Mouse (Mus musculus): Measurements from ENCODE around the gene Exoc4. TPM values are rescaled to one million over a fixed set of nuclear protein-coding genes. Genes with fewer than 3 reads are reported as not detected.

The Exoc4 gene
- polyA plus RNA-seq, 1 experiment from 2014 or later: 39.1 TPM

DNA sequence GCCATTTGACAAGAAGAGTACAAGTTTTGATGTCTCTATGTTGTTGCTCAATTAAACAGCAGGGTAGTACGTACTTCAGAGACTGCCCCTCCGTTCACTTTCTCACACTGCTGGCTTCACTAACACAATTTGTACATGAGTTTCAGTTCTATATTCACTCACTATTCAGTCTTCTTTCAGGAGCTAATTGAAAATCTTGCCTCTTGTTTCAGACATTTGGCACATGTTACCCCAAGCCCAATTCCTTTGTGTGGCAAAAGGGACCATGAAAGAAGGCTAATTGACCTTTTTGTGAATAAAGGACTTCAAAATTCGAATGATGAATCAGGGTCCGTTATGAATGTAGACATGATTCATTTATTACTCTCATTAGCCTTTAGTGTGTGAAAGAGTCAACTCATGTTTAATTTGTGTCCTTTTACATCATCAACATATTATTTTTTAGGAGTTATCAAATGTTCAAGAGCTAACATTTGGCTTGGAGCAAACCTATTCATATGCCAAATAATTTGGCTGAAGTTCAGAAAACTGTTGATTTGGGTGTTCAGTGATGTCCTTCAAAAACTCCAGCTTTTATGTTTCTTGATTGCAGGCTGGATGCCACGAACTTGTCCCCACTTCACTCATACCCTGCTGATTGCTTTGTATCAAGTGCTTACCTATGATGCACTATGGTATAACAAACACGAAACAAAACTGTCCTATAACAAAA is 467.5 kb downstream of the Exoc4 start:
- ATAC-seq (ENCODE audit: low FRiP score, low TSS enrichment): no peak
- 70% methylated on average over 6 of the region's 6 CpGs for WGBS
- Histone ChIP-seq H3K4me3 (replicated peaks; ENCODE audit: low read depth, low read length) (no peak overlapping the region), H3K27ac (replicated peaks; ENCODE audit: low read depth, low read length) (no peak overlapping the region), H3K9ac (replicated peaks; ENCODE audit: low read length) (no peak overlapping the region), H3K4me2 (ENCODE audit: low read length) (no peak overlapping the region), H3K36me3 (ENCODE audit: control insufficient read depth, insufficient read depth, low read length) (no peaks in the 10 kb centered on the region), H3K4me1 (ENCODE audit: control insufficient read depth, insufficient read depth, low read length) (peaks cover 8% of the 10 kb centered on the region; the same call in 1 of the 2 replicates), H3K27me3 (ENCODE audit: control insufficient read depth, insufficient read depth, low read length) (no peaks in the 10 kb centered on the region), H3K9me3 (ENCODE audit: control insufficient read depth, low read length) (no peaks in the 10 kb centered on the region)
- DNase-seq: no peak

DNA sequence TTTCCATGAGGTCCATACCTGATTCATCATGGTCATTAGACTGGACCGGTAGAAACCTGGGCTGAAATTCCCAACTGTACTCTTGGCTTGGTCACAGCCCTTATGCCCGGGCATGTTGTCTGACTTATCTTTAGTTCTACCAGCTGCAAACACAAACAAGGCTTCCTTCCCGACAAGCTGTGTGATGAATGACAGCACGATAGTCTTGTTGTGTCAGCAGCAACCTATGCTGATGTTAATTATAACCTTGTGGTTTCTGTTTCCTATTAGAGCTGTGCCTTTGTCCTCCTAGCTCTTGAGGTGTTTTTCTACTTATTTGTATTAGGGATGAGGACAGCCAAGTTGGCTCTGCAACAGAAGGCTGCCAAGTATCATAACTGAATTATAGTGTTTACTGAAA is 472.3 kb downstream of the Exoc4 start:
- Histone ChIP-seq H3K27ac (replicated peaks; ENCODE audit: low read depth, low read length) (no peak overlapping the region), H3K27me3 (ENCODE audit: control insufficient read depth, insufficient read depth, low read length) (no peaks in the 10 kb centered on the region), H3K9me3 (ENCODE audit: control insufficient read depth, low read length) (no peaks in the 10 kb centered on the region), H3K4me3 (replicated peaks; ENCODE audit: low read depth, low read length) (no peak overlapping the region), H3K4me2 (ENCODE audit: low read length) (no peak overlapping the region), H3K36me3 (ENCODE audit: control insufficient read depth, insufficient read depth, low read length) (no peaks in the 10 kb centered on the region), H3K4me1 (ENCODE audit: control insufficient read depth, insufficient read depth, low read length) (no peaks in the 10 kb centered on the region), H3K9ac (replicated peaks; ENCODE audit: low read length) (no peak overlapping the region)
- ATAC-seq (ENCODE audit: low FRiP score, low TSS enrichment) (no peak), DNase-seq (no peak)
- 85% methylated on average over 4 of the region's 4 CpGs for WGBS

DNA sequence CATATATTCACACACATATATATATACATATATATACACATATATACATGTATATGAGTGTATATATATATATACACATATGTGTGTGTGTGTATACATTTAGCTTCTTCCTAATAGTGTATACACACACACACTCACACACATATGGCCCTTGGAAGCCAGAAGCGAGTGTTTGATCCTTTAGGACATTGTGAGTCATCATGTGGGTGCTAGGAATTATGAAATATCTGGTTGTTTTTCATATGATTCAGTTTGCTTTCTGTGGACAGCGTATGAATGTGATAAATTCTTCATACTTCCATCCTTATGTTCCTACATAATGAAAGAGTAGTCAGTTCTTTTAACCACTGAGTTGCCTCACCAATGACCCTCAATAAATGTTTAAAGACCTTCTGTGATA is 473.9 kb downstream of the Exoc4 start:
- no peaks in the 10 kb centered on the region for H3K27me3 ChIP-seq (ENCODE audit: control insufficient read depth, insufficient read depth, low read length)
- no peak overlapping the region for H3K9ac ChIP-seq (replicated peaks; ENCODE audit: low read length)
- no peaks in the 10 kb centered on the region for H3K36me3 ChIP-seq (ENCODE audit: control insufficient read depth, insufficient read depth, low read length)
- WGBS: 94% methylated on average over 2 of the region's 2 CpGs
- H3K4me2 ChIP-seq (ENCODE audit: low read length): no peak overlapping the region
- peaks cover 6% of the 10 kb centered on the region; the same call in 1 of the 2 replicates for H3K4me1 ChIP-seq (ENCODE audit: control insufficient read depth, insufficient read depth, low read length)
- ATAC-seq (ENCODE audit: low FRiP score, low TSS enrichment) (no peak), DNase-seq (no peak)
- H3K9me3 ChIP-seq (ENCODE audit: control insufficient read depth, low read length): no peaks in the 10 kb centered on the region
- H3K27ac ChIP-seq (replicated peaks; ENCODE audit: low read depth, low read length): no peak overlapping the region
- H3K4me3 ChIP-seq (replicated peaks; ENCODE audit: low read depth, low read length): no peak overlapping the region

DNA sequence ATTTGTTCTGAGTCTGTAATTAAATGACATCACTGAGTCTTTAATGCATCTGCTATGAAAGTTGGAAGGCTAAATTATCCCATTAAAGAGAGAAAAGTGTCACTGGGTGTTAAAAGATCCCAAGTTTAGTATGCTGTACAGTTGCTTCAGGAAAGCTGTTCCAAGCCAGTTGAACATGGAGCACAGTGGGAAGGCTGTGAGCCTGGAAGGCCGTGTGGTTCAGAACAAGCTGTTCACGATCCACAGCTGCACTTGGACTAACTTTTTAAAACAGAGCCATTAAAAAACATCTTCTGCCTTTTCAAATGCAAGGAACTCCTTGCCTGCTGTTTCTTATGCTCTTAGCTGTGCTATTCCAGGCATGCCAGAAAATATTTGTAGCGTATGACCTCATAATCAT is 475.7 kb downstream of the Exoc4 start:
- Histone ChIP-seq H3K36me3 (ENCODE audit: control insufficient read depth, insufficient read depth, low read length) (no peaks in the 10 kb centered on the region), H3K9me3 (ENCODE audit: control insufficient read depth, low read length) (no peaks in the 10 kb centered on the region), H3K27me3 (ENCODE audit: control insufficient read depth, insufficient read depth, low read length) (no peaks in the 10 kb centered on the region), H3K27ac (replicated peaks; ENCODE audit: low read depth, low read length) (no peak overlapping the region), H3K4me3 (replicated peaks; ENCODE audit: low read depth, low read length) (no peak overlapping the region), H3K9ac (replicated peaks; ENCODE audit: low read length) (no peak overlapping the region), H3K4me1 (ENCODE audit: control insufficient read depth, insufficient read depth, low read length) (peaks cover 6% of the 10 kb centered on the region; the same call in 1 of the 2 replicates), H3K4me2 (ENCODE audit: low read length) (no peak overlapping the region)
- WGBS: 93% methylated on average over 3 of the region's 3 CpGs
- DNase-seq (no peak), ATAC-seq (ENCODE audit: low FRiP score, low TSS enrichment) (no peak)

DNA sequence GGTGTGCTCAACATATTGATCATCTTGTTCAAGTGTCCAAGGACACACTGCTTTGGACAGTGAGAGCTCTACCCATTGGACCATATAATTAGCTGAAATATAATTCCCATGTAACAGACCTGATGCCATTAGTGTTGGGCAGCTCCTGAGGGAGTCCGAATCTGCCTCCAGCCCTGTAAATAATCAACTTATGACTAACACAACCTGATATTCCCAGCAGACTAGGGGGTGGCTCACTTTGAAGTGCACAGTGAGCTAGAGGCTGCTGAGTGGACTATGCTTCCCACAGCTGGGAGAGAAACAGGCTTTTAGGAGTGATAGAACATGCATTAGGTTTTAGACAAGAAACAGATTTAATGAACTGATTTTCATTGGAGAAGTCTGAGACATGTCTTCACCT is 478.4 kb downstream of the Exoc4 start:
- Histone ChIP-seq H3K36me3 (ENCODE audit: control insufficient read depth, insufficient read depth, low read length) (no peaks in the 10 kb centered on the region), H3K4me2 (ENCODE audit: low read length) (no peak overlapping the region), H3K9ac (replicated peaks; ENCODE audit: low read length) (no peak overlapping the region), H3K4me3 (replicated peaks; ENCODE audit: low read depth, low read length) (no peak overlapping the region), H3K27me3 (ENCODE audit: control insufficient read depth, insufficient read depth, low read length) (no peaks in the 10 kb centered on the region), H3K27ac (replicated peaks; ENCODE audit: low read depth, low read length) (no peak overlapping the region), H3K4me1 (ENCODE audit: control insufficient read depth, insufficient read depth, low read length) (peaks cover 6% of the 10 kb centered on the region; the same call in 1 of the 2 replicates), H3K9me3 (ENCODE audit: control insufficient read depth, low read length) (no peaks in the 10 kb centered on the region)
- ATAC-seq (ENCODE audit: low FRiP score, low TSS enrichment): no peak
- no peak for DNase-seq
- 77% methylated on average over 1 of the region's 1 CpGs for WGBS

DNA sequence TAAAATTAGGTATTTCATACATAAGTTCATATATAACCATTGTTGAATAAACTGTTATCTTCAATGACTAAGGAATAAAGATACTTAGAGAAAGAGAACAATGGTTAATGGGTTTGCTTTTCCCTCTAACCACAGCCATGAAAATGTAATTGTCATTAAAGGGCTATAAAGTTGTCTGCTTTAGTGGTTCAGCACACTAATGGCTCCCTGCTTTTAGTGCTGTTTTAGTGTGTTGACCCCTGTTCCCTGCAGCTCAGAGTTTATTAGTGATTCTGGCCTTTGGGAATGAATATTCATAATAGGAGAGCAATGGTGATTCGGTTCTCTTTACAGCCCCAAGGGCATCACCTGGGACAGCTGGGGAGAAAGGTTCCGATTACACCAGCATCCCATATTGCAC is 483.3 kb downstream of the Exoc4 start:
- Histone ChIP-seq H3K9ac (replicated peaks; ENCODE audit: low read length) (no peak overlapping the region), H3K4me2 (ENCODE audit: low read length) (no peak overlapping the region), H3K4me1 (ENCODE audit: control insufficient read depth, insufficient read depth, low read length) (peaks cover 5% of the 10 kb centered on the region; the same call in 1 of the 2 replicates), H3K4me3 (replicated peaks; ENCODE audit: low read depth, low read length) (no peak overlapping the region), H3K27me3 (ENCODE audit: control insufficient read depth, insufficient read depth, low read length) (no peaks in the 10 kb centered on the region), H3K36me3 (ENCODE audit: control insufficient read depth, insufficient read depth, low read length) (no peaks in the 10 kb centered on the region), H3K27ac (replicated peaks; ENCODE audit: low read depth, low read length) (no peak overlapping the region), H3K9me3 (ENCODE audit: control insufficient read depth, low read length) (no peaks in the 10 kb centered on the region)
- ATAC-seq (ENCODE audit: low FRiP score, low TSS enrichment): no peak
- 48% methylated on average over 2 of the region's 2 CpGs for WGBS
- no peak for DNase-seq

DNA sequence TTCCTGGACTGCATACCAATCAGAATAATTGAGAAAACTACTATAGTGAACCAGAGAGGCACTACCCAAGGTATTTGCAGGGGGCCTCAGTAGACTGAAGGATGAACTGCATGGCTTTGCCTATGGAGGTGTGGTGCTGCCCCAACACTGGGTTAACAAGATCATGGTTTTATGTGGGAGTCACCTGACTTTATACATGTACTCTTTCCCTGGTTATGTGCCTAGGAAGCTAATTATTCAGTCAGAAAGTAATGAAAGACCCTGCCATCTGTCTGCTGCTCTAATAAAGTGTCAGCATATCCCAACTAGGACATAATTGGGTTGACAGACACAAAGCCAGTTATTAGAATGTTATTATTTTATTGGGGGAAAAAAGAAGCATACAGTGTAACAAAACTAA is 484.7 kb downstream of the Exoc4 start:
- H3K36me3 ChIP-seq (ENCODE audit: control insufficient read depth, insufficient read depth, low read length): no peaks in the 10 kb centered on the region
- DNase-seq (no peak), ATAC-seq (ENCODE audit: low FRiP score, low TSS enrichment) (no peak)
- no peak overlapping the region for H3K27ac ChIP-seq (replicated peaks; ENCODE audit: low read depth, low read length)
- H3K4me3 ChIP-seq (replicated peaks; ENCODE audit: low read depth, low read length): no peak overlapping the region
- H3K9ac ChIP-seq (replicated peaks; ENCODE audit: low read length): no peak overlapping the region
- no peaks in the 10 kb centered on the region for H3K9me3 ChIP-seq (ENCODE audit: control insufficient read depth, low read length)
- no peak overlapping the region for H3K4me2 ChIP-seq (ENCODE audit: low read length)
- no peaks in the 10 kb centered on the region for H3K27me3 ChIP-seq (ENCODE audit: control insufficient read depth, insufficient read depth, low read length)
- H3K4me1 ChIP-seq (ENCODE audit: control insufficient read depth, insufficient read depth, low read length): no peaks in the 10 kb centered on the region

DNA sequence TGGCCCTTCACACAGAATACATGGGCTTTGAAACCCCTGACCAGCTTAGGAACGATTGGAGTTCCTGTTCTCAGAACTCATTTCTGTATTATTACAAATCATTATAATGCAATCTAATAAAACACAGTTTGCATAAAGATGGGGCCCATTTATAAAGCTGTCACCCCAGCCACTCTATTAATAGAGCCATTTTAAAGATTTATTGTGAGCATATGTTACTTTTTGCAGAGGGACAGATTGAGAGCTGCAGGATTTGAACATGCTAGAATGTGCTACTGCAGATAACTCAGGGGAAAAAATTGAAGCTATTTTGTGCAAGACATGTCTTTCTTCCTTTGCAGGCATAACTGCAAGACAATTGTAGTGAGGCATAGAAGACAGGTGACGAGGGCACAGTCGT is 485.1 kb downstream of the Exoc4 start:
- Histone ChIP-seq H3K9ac (replicated peaks; ENCODE audit: low read length) (no peak overlapping the region), H3K36me3 (ENCODE audit: control insufficient read depth, insufficient read depth, low read length) (no peaks in the 10 kb centered on the region), H3K4me1 (ENCODE audit: control insufficient read depth, insufficient read depth, low read length) (peaks cover 4% of the 10 kb centered on the region), H3K9me3 (ENCODE audit: control insufficient read depth, low read length) (no peaks in the 10 kb centered on the region), H3K27me3 (ENCODE audit: control insufficient read depth, insufficient read depth, low read length) (no peaks in the 10 kb centered on the region), H3K4me3 (replicated peaks; ENCODE audit: low read depth, low read length) (no peak overlapping the region), H3K4me2 (ENCODE audit: low read length) (no peak overlapping the region), H3K27ac (replicated peaks; ENCODE audit: low read depth, low read length) (no peak overlapping the region)
- no peak for ATAC-seq (ENCODE audit: low FRiP score, low TSS enrichment)
- 78% methylated on average over 3 of the region's 3 CpGs for WGBS
- no peak for DNase-seq

DNA sequence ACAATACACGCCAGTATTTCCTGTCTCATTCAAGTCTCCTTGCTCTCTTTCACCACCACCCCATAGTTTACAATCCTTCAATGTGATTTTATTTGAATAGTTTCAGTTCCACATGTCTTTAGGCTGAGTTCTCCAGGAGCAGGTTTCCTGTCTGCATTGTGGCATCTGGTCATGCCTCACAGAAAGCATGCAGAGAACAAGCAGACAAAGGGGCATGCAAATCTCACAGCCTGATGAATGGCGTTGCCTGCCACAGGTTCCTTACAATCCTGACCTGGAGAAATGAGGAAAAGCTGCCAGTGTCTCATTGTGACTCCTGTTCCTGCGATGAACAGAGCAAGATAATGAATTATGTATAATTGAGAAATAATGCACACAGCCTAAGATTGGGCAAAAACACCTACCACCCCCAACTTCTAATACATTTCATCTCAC is 490.0 kb downstream of the Exoc4 start:
- no peaks in the 10 kb centered on the region for H3K36me3 ChIP-seq (ENCODE audit: control insufficient read depth, insufficient read depth, low read length)
- no peak overlapping the region for H3K9ac ChIP-seq (replicated peaks; ENCODE audit: low read length)
- H3K4me2 ChIP-seq (ENCODE audit: low read length): no peak overlapping the region
- no peak overlapping the region for H3K4me3 ChIP-seq (replicated peaks; ENCODE audit: low read depth, low read length)
- 3% methylated on average over 3 of the region's 3 CpGs for WGBS
- DNase-seq (peak; percentile 74), ATAC-seq (ENCODE audit: low FRiP score, low TSS enrichment) (peak; percentile 53; the same call in 1 of the 2 replicates)
- peak overlapping the region; percentile 75 for H3K27ac ChIP-seq (replicated peaks; ENCODE audit: low read depth, low read length)
- no peaks in the 10 kb centered on the region for H3K27me3 ChIP-seq (ENCODE audit: control insufficient read depth, insufficient read depth, low read length)
- peaks cover 5% of the 10 kb centered on the region for H3K9me3 ChIP-seq (ENCODE audit: control insufficient read depth, low read length)
- H3K4me1 ChIP-seq (ENCODE audit: control insufficient read depth, insufficient read depth, low read length): peaks cover 11% of the 10 kb centered on the region
